Mouse (Mus musculus) cerebellum, adult 9-10 months (tissue): Measurements from ENCODE around the gene Plin3.

Experiments
- DNase-seq: peaks from one replicate; pipeline ENCODE4 v3.0.0; 2022

Gene Plin3

DNA sequence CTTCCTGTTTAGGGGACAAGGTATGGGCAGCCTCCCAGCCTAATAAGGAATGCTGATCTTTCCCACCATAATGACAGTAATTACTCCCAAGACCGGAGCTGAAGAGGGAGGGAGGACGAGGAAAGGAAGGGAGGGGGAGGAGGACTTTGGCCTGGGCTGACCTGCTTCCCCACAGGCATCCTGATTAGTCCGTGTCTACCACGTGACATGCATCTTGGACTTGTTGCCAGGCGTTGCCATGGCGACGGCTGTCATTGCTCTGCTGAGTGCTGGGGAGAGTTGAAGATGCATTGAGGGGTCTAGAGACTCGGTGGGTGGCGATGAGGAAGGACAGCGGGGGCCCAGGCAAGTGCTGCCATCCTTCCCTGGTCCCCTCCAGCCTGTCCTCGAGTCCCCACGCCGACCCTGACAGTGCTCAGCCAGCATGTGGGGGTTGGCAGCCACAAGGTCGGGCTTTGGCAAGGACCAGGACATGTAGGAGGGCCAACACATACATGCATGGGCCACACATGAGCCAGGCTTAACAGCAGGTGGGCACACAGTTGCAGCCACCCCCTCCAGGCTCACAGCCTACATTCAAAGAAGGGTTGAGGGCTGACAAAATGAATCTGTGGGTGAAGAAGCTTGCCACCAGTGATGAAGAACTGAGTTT, 58.7 kb downstream of the Plin3 start:
- DNase-seq = peak; percentile 95

DNA sequence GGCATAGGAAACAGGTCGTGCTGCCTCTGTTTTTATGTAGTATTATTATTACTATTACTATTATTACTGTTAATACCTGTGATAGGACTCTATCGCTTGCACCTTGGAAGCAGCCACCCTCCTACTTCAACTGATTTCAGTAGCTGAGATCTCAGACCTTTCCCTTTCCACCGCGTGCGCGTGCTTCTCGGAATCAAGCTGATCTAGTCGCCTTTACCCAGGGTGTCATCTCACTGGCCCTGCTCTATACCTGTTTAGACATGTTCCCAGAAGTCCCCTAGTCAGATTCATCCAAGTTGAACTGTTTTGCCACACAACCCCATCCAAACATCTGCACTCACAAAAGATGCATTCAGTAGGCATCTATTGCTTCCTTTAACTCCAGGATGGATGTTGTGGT, 59.3 kb downstream of the Plin3 start:
- no peak for DNase-seq

DNA sequence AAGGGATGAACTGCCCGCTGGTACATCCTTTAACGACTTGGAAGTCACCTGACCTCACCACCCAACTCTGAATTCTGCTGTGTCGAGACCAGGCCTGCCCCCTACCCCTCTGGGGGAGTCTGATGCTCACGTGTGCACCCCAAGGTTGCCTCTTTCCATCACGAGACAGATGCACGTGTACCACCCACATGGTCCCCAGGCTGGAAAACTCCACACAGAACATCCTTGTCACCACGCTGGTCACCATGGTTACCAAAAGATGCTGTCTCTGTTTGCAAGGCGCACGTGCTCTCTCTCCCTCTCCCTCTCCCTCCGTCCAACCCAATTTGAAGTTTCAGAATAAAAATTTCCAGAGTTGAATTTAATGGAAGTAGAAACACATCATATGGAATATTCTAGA, 62.7 kb downstream of the Plin3 start:
- DNase-seq = no peak
